Mouse (Mus musculus) myocyte (in vitro differentiated cells): ENCODE measurements around the gene Cnot8. TPM values are rescaled to one million over a fixed set of nuclear protein-coding genes. Genes with fewer than 3 reads are reported as not detected.
A peak's percentile ranks its signal among the peaks of the same experiment; 100 is the strongest.

Source experiments
- H3K27me3 ChIP-seq: one replicate; pipeline ENCODE4 v1.6.1; 2011; ENCODE audit not compliant: control insufficient read depth, insufficient read depth, insufficient read length
- H3K36me3 ChIP-seq: one replicate; pipeline ENCODE4 v1.6.1; 2011; ENCODE audit not compliant: control insufficient read depth, insufficient read depth
- H3K4me2 ChIP-seq: one replicate; pipeline ENCODE4 v1.6.1; 2011; ENCODE audit warnings: low read depth, control low read depth
- H3K4me3 ChIP-seq: one replicate; pipeline ENCODE4 v1.5.1; 2011; ENCODE audit warnings: mild to moderate bottlenecking, control low read depth, moderate library complexity
- H3K79me2 ChIP-seq: one replicate; pipeline ENCODE4 v1.6.1; 2011; ENCODE audit not compliant: control insufficient read depth, insufficient read depth
- H3ac ChIP-seq: one replicate; pipeline ENCODE4 v1.6.1; 2011; ENCODE audit not compliant: control insufficient read depth, insufficient read length
- CEBPB ChIP-seq: IDR thresholded peaks from 2 replicates; pipeline ENCODE4 v1.6.1; 2011; ENCODE audit warnings: mild to moderate bottlenecking, moderate library complexity; ENCODE audit not compliant: poor library complexity, insufficient read depth, severe bottlenecking
- E2F4 ChIP-seq: IDR thresholded peaks from one replicate; pipeline ENCODE4 v1.6.1; 2011; ENCODE audit warnings: mild to moderate bottlenecking, control low read depth, moderate library complexity; ENCODE audit not compliant: insufficient read depth
- MAX ChIP-seq: IDR thresholded peaks from one replicate; pipeline ENCODE4 v1.6.1; 2011; ENCODE audit warnings: low read depth, mild to moderate bottlenecking, control low read depth
- MYOD1 ChIP-seq, 3 experiments: IDR thresholded peaks; one replicate each; pipeline ENCODE4 v1.6.1; 2011; ENCODE audit warnings: control low read depth in 2 of 3, low read depth in 2 of 3, mild to moderate bottlenecking in 2 of 3, moderate library complexity in 1 of 3; ENCODE audit not compliant: insufficient read length in 2 of 3, control insufficient read depth in 1 of 3
- MYOG ChIP-seq, 3 experiments: IDR thresholded peaks; one replicate each; pipeline ENCODE4 v1.6.1; 2011; ENCODE audit warnings: control low read depth in 2 of 3, low read depth in 2 of 3, mild to moderate bottlenecking in 2 of 3; ENCODE audit not compliant: insufficient read length in 2 of 3, control insufficient read depth in 1 of 3, insufficient read depth in 1 of 3
- POLR2A ChIP-seq: IDR thresholded peaks from one replicate; pipeline ENCODE4 v1.6.1; 2011; ENCODE audit warnings: low read depth, mild to moderate bottlenecking, control low read depth, moderate library complexity; ENCODE audit not compliant: insufficient read length
- POLR2AphosphoS2 ChIP-seq: IDR thresholded peaks from one replicate; pipeline ENCODE4 v1.6.1; 2011; ENCODE audit warnings: low read depth, control low read depth; ENCODE audit not compliant: insufficient read length
- REST ChIP-seq: IDR thresholded peaks from one replicate; pipeline ENCODE4 v1.6.1; 2011; ENCODE audit warnings: mild to moderate bottlenecking, control low read depth, moderate library complexity; ENCODE audit not compliant: insufficient read depth, insufficient read length
- SRF ChIP-seq: IDR thresholded peaks from one replicate; pipeline ENCODE4 v1.6.1; 2011; ENCODE audit warnings: low read depth; ENCODE audit not compliant: control insufficient read depth, insufficient read length
- TCF12 ChIP-seq: IDR thresholded peaks from one replicate; pipeline ENCODE4 v1.6.1; 2011; ENCODE audit warnings: mild to moderate bottlenecking, control low read depth; ENCODE audit not compliant: poor library complexity, insufficient read depth, severe bottlenecking
- TCF3 ChIP-seq: IDR thresholded peaks from one replicate; pipeline ENCODE4 v1.6.1; 2011; ENCODE audit warnings: low read depth, control low read depth; ENCODE audit not compliant: insufficient read length
- USF1 ChIP-seq: IDR thresholded peaks from one replicate; pipeline ENCODE4 v1.6.1; 2011; ENCODE audit warnings: low read depth, mild to moderate bottlenecking, control low read depth, moderate library complexity
- polyA plus RNA-seq: library from polyadenylated mRNA; unstranded; fragments of >200 nt; fragmentation: generic; extraction: Trizol; gene quantifications from one replicate; pipeline ENCODE4 v1.2.1, GENCODE M21; 2012; ENCODE audit warnings: missing spikeins

The Cnot8 gene
- polyA plus RNA-seq, 1 experiment, result 51.2 TPM

DNA sequence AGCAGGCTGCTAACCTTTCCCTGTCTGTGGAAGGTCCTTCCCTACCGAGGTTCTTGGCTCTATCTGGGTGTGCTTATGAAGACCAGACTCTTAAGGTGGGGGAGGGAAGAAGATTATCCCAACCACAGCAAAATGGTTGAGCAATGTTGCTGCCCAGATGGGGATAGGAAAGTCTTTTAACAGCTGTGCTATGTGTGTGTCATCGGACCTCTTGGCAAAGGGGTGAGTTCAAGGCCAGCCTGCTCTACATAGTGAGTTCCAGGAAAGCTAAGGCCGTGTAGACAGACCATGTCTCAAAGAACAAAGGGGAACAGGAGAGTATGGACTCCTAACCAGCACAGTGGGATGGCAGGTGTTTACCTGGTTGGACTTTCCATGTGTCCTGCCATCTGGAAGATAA, 31.0 kb upstream of the Cnot8 start:
- no peaks in the 10 kb centered on the region for H3K27me3 ChIP-seq
- no peaks in the 10 kb centered on the region for H3K36me3 ChIP-seq
- H3K4me3 ChIP-seq, result no peak overlapping the region
- no peaks in the 10 kb centered on the region for H3K79me2 ChIP-seq
- H3ac ChIP-seq, result no peak overlapping the region
- no peak overlapping the region for H3K4me2 ChIP-seq
- TF ChIP-seq TCF3, result no peak
- no peak for TF ChIP-seq E2F4
- no peak for TF ChIP-seq REST
- TF ChIP-seq SRF, result no peak
- TF ChIP-seq CEBPB, result no peak
- no peak for TF ChIP-seq POLR2A
- TF ChIP-seq POLR2AphosphoS2, result no peak
- TF ChIP-seq TCF12, result no peak
- TF ChIP-seq MYOD1 (IDR thresholded peaks at IDR 0.05; ENCODE audit: control insufficient read depth in 1 of 3, insufficient read length in 2 of 3, low read depth in 2 of 3), result no peak
- no peak for TF ChIP-seq USF1
- TF ChIP-seq MYOG (IDR thresholded peaks at IDR 0.05; ENCODE audit: control insufficient read depth in 1 of 3, insufficient read depth in 1 of 3, insufficient read length in 2 of 3, low read depth in 2 of 3), result no peak
- no peak for TF ChIP-seq MAX

DNA sequence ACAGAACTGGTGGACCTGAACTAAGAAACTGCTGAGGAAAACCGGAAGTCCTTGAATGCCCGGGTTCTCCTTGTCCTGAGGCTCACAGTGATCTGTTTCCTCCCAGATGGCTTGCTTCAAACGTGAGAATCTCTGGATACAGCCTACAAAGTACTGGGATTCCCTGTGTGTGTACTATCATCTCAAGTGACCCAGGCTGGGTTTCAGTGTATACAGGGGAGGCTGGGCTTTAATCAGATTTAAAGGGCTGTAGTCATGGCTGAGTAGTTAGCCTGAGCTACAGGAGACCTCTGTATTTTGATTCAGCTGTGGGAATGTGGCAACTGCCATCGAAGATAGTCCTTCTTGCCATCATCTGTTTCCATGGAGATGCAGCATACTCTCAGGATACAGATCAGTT, 26.7 kb upstream of the Cnot8 start:
- no peak overlapping the region for H3ac ChIP-seq
- H3K4me2 ChIP-seq, result no peak overlapping the region
- H3K4me3 ChIP-seq, result no peak overlapping the region
- H3K79me2 ChIP-seq, result no peaks in the 10 kb centered on the region
- no peaks in the 10 kb centered on the region for H3K27me3 ChIP-seq
- TF ChIP-seq MAX, result no peak
- TF ChIP-seq TCF12, result no peak
- TF ChIP-seq MYOD1 (IDR thresholded peaks at IDR 0.05; ENCODE audit: control insufficient read depth in 1 of 3, insufficient read length in 2 of 3, low read depth in 2 of 3), result no peak
- no peak for TF ChIP-seq POLR2AphosphoS2
- no peak for TF ChIP-seq REST
- no peak for TF ChIP-seq USF1
- TF ChIP-seq TCF3, result no peak
- no peak for TF ChIP-seq E2F4
- TF ChIP-seq MYOG (IDR thresholded peaks at IDR 0.05; ENCODE audit: control insufficient read depth in 1 of 3, insufficient read depth in 1 of 3, insufficient read length in 2 of 3, low read depth in 2 of 3), result no peak
- TF ChIP-seq POLR2A, result no peak
- TF ChIP-seq CEBPB, result no peak
- no peak for TF ChIP-seq SRF
- no peaks in the 10 kb centered on the region for H3K36me3 ChIP-seq

DNA sequence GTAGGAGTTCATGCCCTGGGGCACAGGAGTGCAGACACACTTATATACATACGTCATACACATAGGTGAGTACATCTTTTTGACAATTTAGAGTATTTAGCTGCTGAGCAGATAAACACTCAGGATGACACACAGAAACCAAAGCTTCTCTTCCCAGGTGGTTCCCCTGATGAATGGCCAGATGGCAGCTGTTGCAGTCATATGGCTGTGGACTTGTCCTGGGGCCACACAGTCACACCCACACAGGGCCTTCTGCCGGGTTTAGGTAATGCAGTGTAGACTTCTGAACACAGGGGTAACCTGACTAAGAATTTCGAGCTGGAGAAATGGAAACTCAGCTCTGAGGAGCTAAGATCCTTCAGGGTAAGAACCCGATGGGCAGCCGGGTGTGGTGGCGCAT, 22.2 kb upstream of the Cnot8 start:
- Histone ChIP-seq H3K4me2 (no peak overlapping the region), H3K4me3 (no peak overlapping the region), H3ac (no peak overlapping the region), H3K79me2 (no peaks in the 10 kb centered on the region), H3K36me3 (no peaks in the 10 kb centered on the region), H3K27me3 (no peaks in the 10 kb centered on the region)
- TF ChIP-seq CEBPB (no peak), MYOG (IDR thresholded peaks at IDR 0.05; ENCODE audit: control insufficient read depth in 1 of 3, insufficient read depth in 1 of 3, insufficient read length in 2 of 3, low read depth in 2 of 3) (peak in 1 of 3 experiments; percentile 8)

DNA sequence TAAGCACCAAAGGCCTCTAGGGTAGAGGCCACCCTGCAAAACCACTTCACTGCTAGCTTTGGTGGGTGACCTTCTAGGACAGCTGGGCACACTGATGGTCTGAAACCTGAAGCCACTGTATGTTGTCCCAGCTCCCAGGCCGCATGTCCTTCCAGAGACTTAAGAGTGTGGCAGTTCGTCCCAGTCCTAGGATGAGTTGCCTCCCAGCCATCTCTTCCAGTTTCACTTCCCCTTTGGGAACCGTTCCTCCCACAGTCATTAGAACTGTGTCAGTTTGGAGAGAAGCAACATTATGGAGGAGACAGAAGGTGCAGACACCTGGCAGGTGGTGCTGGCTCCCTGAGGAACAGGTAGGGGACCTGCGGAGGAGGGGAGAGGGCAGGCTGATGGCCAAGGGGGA, 11.4 kb upstream of the Cnot8 start:
- TF ChIP-seq MYOG (IDR thresholded peaks at IDR 0.05; ENCODE audit: control insufficient read depth in 1 of 3, insufficient read depth in 1 of 3, insufficient read length in 2 of 3, low read depth in 2 of 3) (no peak), SRF (no peak), MAX (no peak), TCF3 (no peak), REST (no peak), CEBPB (no peak)
- peak overlapping the region; percentile 18 for H3K4me3 ChIP-seq

DNA sequence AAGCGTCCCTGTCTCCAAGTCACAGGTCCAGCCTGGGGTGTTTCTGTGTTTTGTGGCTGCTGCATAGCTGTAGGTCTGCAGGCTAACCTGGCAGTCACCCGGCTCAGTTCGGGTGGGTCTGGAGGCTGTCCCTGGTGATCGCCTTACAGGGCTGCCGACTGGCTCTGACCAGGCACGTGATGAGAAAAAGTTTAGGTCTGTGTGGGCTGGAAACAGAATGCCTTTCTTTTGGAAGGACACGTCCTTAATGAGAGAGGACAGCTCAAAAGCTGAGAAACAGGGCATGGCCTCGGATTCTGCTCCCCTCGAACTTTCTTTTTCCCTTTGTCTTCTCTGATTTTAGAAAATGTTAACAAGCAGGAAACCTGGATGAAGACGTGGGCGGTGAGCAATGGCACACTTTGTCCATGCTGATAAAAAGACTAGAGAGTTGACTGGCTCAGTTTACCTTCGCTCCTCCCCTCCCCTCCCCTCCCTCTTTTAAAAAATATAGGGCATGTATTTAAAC, 10.9 kb upstream of the Cnot8 start, which contains the start of gene Gm12248:
TSS of gene Gm12248 (minus strand) at position 114 of the 508 bp plus-strand sequence.
- Histone ChIP-seq H3ac (no peak within 1 kb of the TSS), H3K4me3 (peak within 1 kb of the TSS; percentile 18)

More for the DNA sequence above, 11.4 kb upstream of the Cnot8 start:
- H3K79me2 ChIP-seq, result no peaks in the 10 kb centered on the region
- H3K4me2 ChIP-seq, result peak overlapping the region; percentile 75
- no peak overlapping the region for H3ac ChIP-seq
- no peaks in the 10 kb centered on the region for H3K27me3 ChIP-seq
- no peaks in the 10 kb centered on the region for H3K36me3 ChIP-seq

More for the DNA sequence above, 10.9 kb upstream of the Cnot8 start, which contains the start of gene Gm12248:
- Histone ChIP-seq H3K4me2 (peak within 1 kb of the TSS; percentile 75), H3K36me3 (no peaks in the 10 kb centered on the region), H3K27me3 (no peaks in the 10 kb centered on the region), H3K79me2 (no peaks in the 10 kb centered on the region)
- TF ChIP-seq POLR2A, result peak; percentile 28
- TF ChIP-seq SRF, result no peak
- no peak for TF ChIP-seq POLR2AphosphoS2
- TF ChIP-seq MYOG (IDR thresholded peaks at IDR 0.05; ENCODE audit: control insufficient read depth in 1 of 3, insufficient read depth in 1 of 3, insufficient read length in 2 of 3, low read depth in 2 of 3), result no peak
- TF ChIP-seq E2F4, result no peak
- no peak for TF ChIP-seq TCF12
- no peak for TF ChIP-seq REST
- TF ChIP-seq TCF3, result no peak
- peak; percentile 89 for TF ChIP-seq USF1
- no peak for TF ChIP-seq CEBPB
- no peak for TF ChIP-seq MAX
- TF ChIP-seq MYOD1 (IDR thresholded peaks at IDR 0.05; ENCODE audit: control insufficient read depth in 1 of 3, insufficient read length in 2 of 3, low read depth in 2 of 3), result no peak
